Mouse (Mus musculus) ES-Bruce4 (cell line): ENCODE data around the gene Gm3045.

Source experiments
- EP300 ChIP-seq: IDR thresholded peaks from 2 replicates; pipeline ENCODE4 v1.6.1; 2011; ENCODE audit warnings: low read depth, low read length; ENCODE audit not compliant: insufficient read depth
- POLR2A ChIP-seq: IDR thresholded peaks from one replicate; pipeline ENCODE4 v1.8.1; 2011; ENCODE audit warnings: low read length; ENCODE audit not compliant: insufficient read depth

DNA sequence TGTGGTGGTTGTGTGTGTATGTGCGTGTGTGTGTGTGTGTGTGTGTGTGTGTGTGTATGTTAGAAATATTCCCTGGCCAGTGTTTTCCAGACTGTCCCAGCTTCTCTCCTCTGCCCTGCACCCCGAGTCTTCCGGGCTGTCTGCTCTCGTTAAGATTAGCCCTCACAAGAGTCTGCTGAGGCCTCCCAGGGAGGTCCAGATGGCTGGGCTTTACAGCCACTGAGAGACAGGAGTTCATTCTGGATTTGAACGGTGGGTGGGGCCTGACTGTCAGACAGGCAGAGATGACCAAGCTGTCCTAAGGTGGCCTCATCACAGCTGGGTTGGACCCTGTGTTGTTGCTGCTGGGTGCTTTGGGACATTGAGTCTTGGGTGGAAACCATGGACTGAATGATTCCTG, 28.8 kb upstream of the Gm3045 start:
- TF ChIP-seq EP300 (no peak), POLR2A (no peak)
